Mouse (Mus musculus): ENCODE data around the gene Klhdc4.

DNA sequence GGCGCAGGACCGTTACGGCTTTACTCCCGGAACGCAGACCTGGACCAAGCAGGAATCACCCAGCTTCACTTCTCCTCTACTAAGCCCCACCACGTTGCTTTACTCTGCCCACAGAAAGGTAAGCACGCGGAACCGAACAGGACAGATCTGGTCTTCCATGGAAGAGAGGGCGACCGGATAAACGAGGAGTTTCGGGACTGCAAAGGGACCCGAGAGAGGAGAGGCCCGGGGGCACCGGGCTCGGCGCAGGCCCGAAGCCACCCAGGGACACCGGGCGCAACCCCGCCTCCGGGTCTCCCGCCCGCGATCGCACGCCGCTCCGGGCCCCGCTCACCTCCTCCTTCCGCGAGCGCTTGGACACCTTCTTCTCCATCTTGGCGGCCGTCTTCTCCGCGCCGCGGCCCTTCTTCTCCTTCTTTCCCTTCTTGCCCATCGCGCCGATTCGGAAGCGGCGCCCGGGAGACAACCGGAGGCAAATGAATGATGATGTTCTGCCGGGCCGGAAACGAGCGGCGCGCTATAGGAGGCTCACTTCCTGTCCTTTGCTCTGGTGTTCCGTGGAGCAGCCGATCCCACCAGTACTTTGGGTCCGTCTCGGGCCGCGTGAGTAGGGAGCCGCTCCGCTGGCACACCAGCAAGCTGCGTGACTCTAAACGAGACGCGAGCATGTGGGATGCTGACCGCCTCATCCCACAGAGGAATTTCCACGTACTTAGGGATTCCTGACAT, at the start of gene Klhdc4:
- TF ChIP-seq POLR2A (IDR thresholded peaks at IDR 0.05; ENCODE audit: borderline replicate concordance, low read depth, low read length) (no peak), CTCF (IDR thresholded peaks at IDR 0.05; ENCODE audit: low read depth, low read length) (no peak)
